Mouse (Mus musculus): Measurements from ENCODE around the gene Jak1. TPM values are rescaled to one million over a fixed set of nuclear protein-coding genes. Genes with fewer than 3 reads are reported as not detected.

Jak1 gene
- polyA plus RNA-seq, 1 experiment from 2014 or later: 61.3 TPM

DNA sequence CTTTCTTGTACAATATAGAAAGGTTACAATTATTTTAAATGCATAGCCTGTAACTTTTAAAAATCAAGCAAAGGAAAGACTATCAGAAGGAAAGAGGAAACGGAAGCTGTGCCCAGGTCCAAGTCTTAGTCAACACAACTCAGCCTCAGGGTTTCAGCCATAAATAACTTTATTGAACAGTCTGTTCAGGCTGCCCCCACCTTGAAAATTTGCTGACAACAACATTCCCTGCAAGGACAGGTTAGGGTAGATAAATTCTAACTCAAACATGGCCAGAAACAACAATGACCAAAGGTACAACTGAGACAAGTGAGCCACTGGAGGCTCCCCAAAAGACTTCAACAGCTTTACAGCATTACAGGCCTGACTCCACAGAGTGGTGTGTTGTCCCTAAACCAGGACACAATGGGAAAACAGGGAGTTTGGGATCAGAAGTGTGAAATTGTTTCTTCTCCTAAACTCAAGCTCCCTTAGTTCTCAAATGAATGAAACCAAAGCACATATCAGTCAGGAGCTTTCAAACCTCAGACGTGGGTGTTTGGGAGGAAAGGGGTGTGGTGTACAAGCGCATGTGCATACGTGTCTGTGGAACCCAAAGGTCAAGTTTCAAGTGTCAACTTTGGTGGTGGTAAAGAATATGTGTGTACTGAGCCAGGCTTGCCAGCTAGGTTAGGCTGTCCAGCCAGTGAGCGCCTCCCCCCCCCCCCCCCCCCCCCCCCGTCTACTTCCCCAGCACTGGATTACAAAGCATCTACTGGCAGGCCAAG is 14.9 kb downstream of the Jak1 start:
- DNase-seq (ENCODE audit: low spot score) (no peak), ATAC-seq (ENCODE audit: insufficient read depth, low FRiP score, low TSS enrichment) (no peak)
- Histone ChIP-seq H3K9me3 (ENCODE audit: control insufficient read depth, low read length) (no peaks in the 10 kb centered on the region), H3K27ac (ENCODE audit: low read depth, low read length) (no peak overlapping the region), H3K27me3 (ENCODE audit: control insufficient read depth, insufficient read depth, low read length) (no peaks in the 10 kb centered on the region), H3K36me3 (ENCODE audit: control insufficient read depth, insufficient read depth, low read length) (no peaks in the 10 kb centered on the region), H3K4me2 (ENCODE audit: low read depth) (no peak overlapping the region), H3K9ac (ENCODE audit: low read length) (no peak overlapping the region), H3K4me1 (ENCODE audit: control insufficient read depth, insufficient read depth, low read length) (no peaks in the 10 kb centered on the region), H3K4me3 (ENCODE audit: low read depth, low read length) (no peak overlapping the region)
- 81% methylated on average over 5 of the region's 6 CpGs for WGBS

DNA sequence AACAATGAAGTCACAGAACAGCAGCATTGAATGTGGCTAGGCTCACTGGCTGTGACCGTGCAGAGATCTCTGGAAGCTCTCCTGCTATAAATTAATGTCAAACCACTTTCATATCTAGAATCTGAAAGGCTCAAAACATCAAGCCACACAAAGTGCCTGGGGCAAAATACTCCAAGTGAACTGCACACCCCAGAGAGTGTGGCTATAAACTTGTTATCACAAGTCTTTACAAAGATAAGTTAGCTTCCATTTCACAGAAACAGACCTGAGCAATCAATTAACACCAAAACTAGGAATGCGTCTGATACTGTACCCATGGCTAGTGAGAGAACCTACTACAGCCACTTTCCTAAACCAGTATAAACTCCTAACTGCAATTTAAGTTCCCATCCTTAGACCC is 17.7 kb downstream of the Jak1 start:
- Histone ChIP-seq H3K27ac (ENCODE audit: low read depth, low read length) (no peak overlapping the region), H3K4me2 (ENCODE audit: low read depth) (no peak overlapping the region), H3K27me3 (ENCODE audit: control insufficient read depth, insufficient read depth, low read length) (no peaks in the 10 kb centered on the region), H3K4me3 (ENCODE audit: low read depth, low read length) (no peak overlapping the region), H3K36me3 (ENCODE audit: control insufficient read depth, insufficient read depth, low read length) (no peaks in the 10 kb centered on the region), H3K4me1 (ENCODE audit: control insufficient read depth, insufficient read depth, low read length) (no peaks in the 10 kb centered on the region), H3K9ac (ENCODE audit: low read length) (no peak overlapping the region), H3K9me3 (ENCODE audit: control insufficient read depth, low read length) (no peaks in the 10 kb centered on the region)
- ATAC-seq (ENCODE audit: insufficient read depth, low FRiP score, low TSS enrichment) (no peak), DNase-seq (ENCODE audit: low spot score) (no peak)
- 72% methylated on average over 2 of the region's 2 CpGs for WGBS

DNA sequence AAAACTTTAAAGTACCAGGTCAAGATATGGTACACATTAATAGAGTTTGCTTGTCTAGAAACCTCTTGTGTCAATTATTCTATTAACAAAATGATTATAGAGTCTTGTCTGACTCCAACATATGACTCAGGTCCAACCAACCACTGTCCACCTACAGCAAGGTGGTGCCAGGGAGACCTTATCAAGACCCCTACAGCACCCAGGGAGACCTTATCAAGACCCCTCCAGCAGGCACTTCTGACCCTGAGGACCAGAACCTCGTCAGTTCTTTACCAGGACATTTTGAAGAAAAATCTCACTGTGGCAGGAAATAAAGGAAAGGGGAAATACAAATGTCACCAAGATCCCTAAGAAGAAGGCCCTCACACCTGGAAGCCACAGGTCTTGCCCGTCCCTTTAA is 18.5 kb downstream of the Jak1 start:
- Histone ChIP-seq H3K4me1 (ENCODE audit: control insufficient read depth, insufficient read depth, low read length) (no peaks in the 10 kb centered on the region), H3K9ac (ENCODE audit: low read length) (no peak overlapping the region), H3K27ac (ENCODE audit: low read depth, low read length) (no peak overlapping the region), H3K36me3 (ENCODE audit: control insufficient read depth, insufficient read depth, low read length) (no peaks in the 10 kb centered on the region), H3K9me3 (ENCODE audit: control insufficient read depth, low read length) (no peaks in the 10 kb centered on the region), H3K27me3 (ENCODE audit: control insufficient read depth, insufficient read depth, low read length) (no peaks in the 10 kb centered on the region), H3K4me2 (ENCODE audit: low read depth) (no peak overlapping the region), H3K4me3 (ENCODE audit: low read depth, low read length) (no peak overlapping the region)
- DNase-seq (ENCODE audit: low spot score) (no peak), ATAC-seq (ENCODE audit: insufficient read depth, low FRiP score, low TSS enrichment) (no peak)
- WGBS: 82% methylated on average over 2 of the region's 2 CpGs

DNA sequence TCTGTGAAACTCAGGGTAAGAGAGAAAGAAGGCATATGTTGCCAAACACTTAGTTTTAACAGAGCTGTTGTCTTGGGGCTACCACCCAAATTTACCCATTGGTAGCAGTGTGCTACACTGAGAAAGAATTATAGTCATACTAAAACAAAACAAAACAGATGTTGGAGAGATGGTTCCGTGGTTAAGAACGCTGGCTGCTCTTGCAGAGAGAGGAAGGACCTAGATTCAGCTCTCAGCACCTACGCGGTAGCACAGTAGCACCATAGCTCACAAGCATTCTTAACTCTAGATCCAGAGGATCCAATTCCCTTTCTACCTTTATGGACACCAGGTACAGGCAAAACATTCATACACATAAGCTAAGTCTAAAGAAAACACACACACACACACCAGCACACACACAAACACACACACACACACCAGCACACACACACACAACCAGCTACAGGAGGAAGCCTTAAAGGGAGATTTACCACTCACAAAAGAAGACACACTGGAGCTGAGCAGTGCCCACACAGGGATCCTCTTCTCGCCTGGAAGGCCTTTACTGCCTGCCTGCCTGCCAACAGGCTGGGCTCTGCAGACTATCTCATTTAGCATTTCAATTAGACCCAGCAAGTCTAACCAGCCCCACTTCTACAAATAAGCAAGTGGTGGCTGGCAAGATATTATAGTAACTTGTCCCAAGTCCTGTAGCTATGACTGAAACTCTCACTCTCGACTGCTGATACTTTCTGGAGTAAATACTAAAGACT is 20.6 kb downstream of the Jak1 start:
- Histone ChIP-seq H3K4me1 (ENCODE audit: control insufficient read depth, insufficient read depth, low read length) (no peaks in the 10 kb centered on the region), H3K4me3 (ENCODE audit: low read depth, low read length) (no peak overlapping the region), H3K27ac (ENCODE audit: low read depth, low read length) (no peak overlapping the region), H3K4me2 (ENCODE audit: low read depth) (no peak overlapping the region), H3K36me3 (ENCODE audit: control insufficient read depth, insufficient read depth, low read length) (no peaks in the 10 kb centered on the region), H3K9ac (ENCODE audit: low read length) (no peak overlapping the region), H3K9me3 (ENCODE audit: control insufficient read depth, low read length) (no peaks in the 10 kb centered on the region), H3K27me3 (ENCODE audit: control insufficient read depth, insufficient read depth, low read length) (no peaks in the 10 kb centered on the region)
- 73% methylated on average over 6 of the region's 6 CpGs for WGBS
- ATAC-seq (ENCODE audit: insufficient read depth, low FRiP score, low TSS enrichment) (no peak), DNase-seq (ENCODE audit: low spot score) (no peak)

DNA sequence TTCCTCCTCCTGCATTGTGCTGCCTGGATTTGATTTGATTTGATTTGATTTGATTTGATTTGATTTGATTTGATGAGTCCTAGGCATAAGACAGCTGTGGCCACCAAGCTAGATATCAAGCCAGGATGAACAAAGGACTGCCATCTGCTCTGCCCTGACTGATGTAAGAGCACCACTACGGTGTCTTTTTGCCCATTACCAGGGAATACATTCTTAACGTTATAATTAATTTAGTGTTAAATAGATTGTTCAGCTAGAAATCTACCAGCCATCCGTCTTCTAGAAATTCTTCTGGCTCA is 24.3 kb downstream of the Jak1 start:
- Histone ChIP-seq H3K4me3 (ENCODE audit: low read depth, low read length) (no peak overlapping the region), H3K4me2 (ENCODE audit: low read depth) (no peak overlapping the region), H3K27me3 (ENCODE audit: control insufficient read depth, insufficient read depth, low read length) (no peaks in the 10 kb centered on the region), H3K27ac (ENCODE audit: low read depth, low read length) (no peak overlapping the region), H3K4me1 (ENCODE audit: control insufficient read depth, insufficient read depth, low read length) (no peaks in the 10 kb centered on the region), H3K36me3 (ENCODE audit: control insufficient read depth, insufficient read depth, low read length) (no peaks in the 10 kb centered on the region), H3K9ac (ENCODE audit: low read length) (no peak overlapping the region), H3K9me3 (ENCODE audit: control insufficient read depth, low read length) (no peaks in the 10 kb centered on the region)
- 82% methylated on average over 3 of the region's 3 CpGs for WGBS
- DNase-seq (ENCODE audit: low spot score) (no peak), ATAC-seq (ENCODE audit: insufficient read depth, low FRiP score, low TSS enrichment) (no peak)

DNA sequence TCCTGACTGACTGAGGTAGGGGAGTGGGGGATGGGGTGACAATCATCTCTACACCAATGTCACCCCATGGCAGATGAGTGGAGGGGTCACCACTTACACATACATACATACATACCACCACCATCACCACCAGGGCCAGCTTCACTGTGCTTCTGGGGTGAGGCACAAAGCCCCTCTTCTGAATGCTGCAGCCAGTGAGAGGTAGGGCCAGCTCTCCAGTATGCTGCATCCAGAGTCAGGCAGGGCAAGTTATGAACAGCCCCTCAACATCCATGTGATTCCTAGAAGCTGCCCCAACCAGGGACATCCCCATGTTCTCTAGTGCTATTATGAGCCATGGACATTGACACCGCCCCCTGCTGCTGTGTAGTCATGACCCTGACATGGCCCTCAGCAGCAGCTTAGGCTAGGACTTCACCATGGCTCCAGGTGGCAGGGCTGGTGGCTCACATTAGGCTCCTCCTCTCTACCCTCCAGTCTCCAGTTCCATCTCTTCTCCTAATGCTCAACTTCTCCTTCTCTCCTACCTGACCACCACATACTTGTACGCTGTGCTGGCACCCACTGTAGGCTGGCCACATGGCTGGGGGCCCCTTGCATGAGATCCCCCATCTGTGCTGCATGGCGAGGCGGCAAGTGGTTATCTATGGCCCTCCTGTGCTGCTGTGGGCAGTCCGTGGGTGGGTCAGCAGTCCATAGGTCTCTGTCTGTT is 24.8 kb downstream of the Jak1 start:
- Histone ChIP-seq H3K27me3 (ENCODE audit: control insufficient read depth, insufficient read depth, low read length) (no peaks in the 10 kb centered on the region), H3K9me3 (ENCODE audit: control insufficient read depth, low read length) (no peaks in the 10 kb centered on the region), H3K4me1 (ENCODE audit: control insufficient read depth, insufficient read depth, low read length) (no peaks in the 10 kb centered on the region), H3K4me2 (ENCODE audit: low read depth) (no peak overlapping the region), H3K36me3 (ENCODE audit: control insufficient read depth, insufficient read depth, low read length) (no peaks in the 10 kb centered on the region), H3K4me3 (ENCODE audit: low read depth, low read length) (no peak overlapping the region), H3K9ac (ENCODE audit: low read length) (no peak overlapping the region), H3K27ac (ENCODE audit: low read depth, low read length) (no peak overlapping the region)
- DNase-seq (ENCODE audit: low spot score) (no peak), ATAC-seq (ENCODE audit: insufficient read depth, low FRiP score, low TSS enrichment) (no peak)
- WGBS: 91% methylated on average over 5 of the region's 5 CpGs

DNA sequence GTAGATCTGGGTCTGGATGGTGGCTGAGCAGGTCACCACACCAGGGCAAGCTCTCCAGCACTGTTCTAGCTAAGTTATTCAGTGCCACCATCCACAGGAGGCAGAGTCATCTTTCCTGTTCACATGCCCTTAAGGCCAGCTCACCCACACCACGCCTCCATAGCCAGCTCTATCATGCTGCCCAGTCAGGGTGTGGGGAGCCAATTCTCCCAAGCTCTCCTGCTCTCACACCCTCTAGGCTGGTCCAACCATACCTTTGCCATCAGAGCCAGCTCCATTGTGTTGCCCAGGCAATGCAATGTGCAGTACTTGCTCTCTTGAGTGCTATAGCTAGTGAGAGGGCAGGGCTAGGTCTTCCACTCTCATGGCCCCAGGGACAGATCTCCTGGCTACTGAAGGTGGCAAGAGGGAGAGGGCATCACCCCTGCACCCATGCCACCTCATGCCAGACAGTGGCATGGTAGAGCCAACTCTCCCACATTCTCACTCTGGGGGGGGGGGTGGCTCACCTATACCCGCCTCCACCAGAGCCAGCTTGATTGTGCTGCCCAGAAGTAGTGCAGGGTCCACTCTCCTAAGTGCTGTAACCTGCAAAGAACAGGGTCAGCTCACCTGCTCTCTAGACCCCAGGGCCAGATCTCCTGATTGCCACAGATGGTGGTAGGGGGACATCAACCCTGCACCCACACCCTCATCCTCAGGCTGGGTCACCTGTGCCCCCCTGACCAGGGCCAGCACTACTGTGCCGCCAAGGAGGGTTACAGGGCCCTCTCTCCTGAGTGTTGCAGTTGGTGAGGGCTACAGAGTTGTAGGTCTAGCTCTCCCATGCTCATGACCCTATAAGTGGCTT is 25.5 kb downstream of the Jak1 start:
- Histone ChIP-seq H3K4me3 (ENCODE audit: low read depth, low read length) (no peak overlapping the region), H3K27ac (ENCODE audit: low read depth, low read length) (no peak overlapping the region), H3K4me1 (ENCODE audit: control insufficient read depth, insufficient read depth, low read length) (no peaks in the 10 kb centered on the region), H3K9me3 (ENCODE audit: control insufficient read depth, low read length) (no peaks in the 10 kb centered on the region), H3K27me3 (ENCODE audit: control insufficient read depth, insufficient read depth, low read length) (no peaks in the 10 kb centered on the region), H3K9ac (ENCODE audit: low read length) (no peak overlapping the region), H3K4me2 (ENCODE audit: low read depth) (no peak overlapping the region), H3K36me3 (ENCODE audit: control insufficient read depth, insufficient read depth, low read length) (no peaks in the 10 kb centered on the region)
- DNase-seq (ENCODE audit: low spot score) (no peak), ATAC-seq (ENCODE audit: insufficient read depth, low FRiP score, low TSS enrichment) (no peak)
- WGBS: 85% methylated on average over 3 of the region's 3 CpGs

DNA sequence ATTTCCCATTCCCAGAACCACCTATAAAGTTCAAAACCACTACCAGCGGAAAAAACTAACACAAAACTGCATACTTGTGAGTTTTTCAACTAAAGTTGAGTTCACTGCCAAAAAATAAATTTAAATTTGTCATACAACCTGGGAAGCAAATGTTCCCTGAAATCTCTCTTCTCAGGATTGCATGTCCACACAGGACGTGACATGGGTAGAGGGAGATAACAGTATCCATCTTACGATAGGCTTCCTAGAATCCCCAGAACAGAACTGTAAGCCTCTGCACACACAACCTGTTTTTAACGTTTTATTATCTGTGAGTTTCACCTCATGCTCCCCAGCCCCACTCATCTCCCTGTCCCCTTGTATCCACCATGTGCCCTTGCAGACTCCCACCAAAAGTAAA is 26.5 kb downstream of the Jak1 start:
- no peaks in the 10 kb centered on the region for H3K27me3 ChIP-seq (ENCODE audit: control insufficient read depth, insufficient read depth, low read length)

More for the DNA sequence above, 26.5 kb downstream of the Jak1 start:
- DNase-seq (ENCODE audit: low spot score) (no peak), ATAC-seq (ENCODE audit: insufficient read depth, low FRiP score, low TSS enrichment) (no peak)
- 87% methylated on average over 4 of the region's 4 CpGs for WGBS
- Histone ChIP-seq H3K36me3 (ENCODE audit: control insufficient read depth, insufficient read depth, low read length) (no peaks in the 10 kb centered on the region), H3K27ac (ENCODE audit: low read depth, low read length) (no peak overlapping the region), H3K4me1 (ENCODE audit: control insufficient read depth, insufficient read depth, low read length) (no peaks in the 10 kb centered on the region), H3K9ac (ENCODE audit: low read length) (no peak overlapping the region), H3K4me2 (ENCODE audit: low read depth) (no peak overlapping the region), H3K9me3 (ENCODE audit: control insufficient read depth, low read length) (no peaks in the 10 kb centered on the region), H3K4me3 (ENCODE audit: low read depth, low read length) (no peak overlapping the region)
